8 mouse cellular contexts compared by ENCODE assay signal in the genomic region with DNA sequence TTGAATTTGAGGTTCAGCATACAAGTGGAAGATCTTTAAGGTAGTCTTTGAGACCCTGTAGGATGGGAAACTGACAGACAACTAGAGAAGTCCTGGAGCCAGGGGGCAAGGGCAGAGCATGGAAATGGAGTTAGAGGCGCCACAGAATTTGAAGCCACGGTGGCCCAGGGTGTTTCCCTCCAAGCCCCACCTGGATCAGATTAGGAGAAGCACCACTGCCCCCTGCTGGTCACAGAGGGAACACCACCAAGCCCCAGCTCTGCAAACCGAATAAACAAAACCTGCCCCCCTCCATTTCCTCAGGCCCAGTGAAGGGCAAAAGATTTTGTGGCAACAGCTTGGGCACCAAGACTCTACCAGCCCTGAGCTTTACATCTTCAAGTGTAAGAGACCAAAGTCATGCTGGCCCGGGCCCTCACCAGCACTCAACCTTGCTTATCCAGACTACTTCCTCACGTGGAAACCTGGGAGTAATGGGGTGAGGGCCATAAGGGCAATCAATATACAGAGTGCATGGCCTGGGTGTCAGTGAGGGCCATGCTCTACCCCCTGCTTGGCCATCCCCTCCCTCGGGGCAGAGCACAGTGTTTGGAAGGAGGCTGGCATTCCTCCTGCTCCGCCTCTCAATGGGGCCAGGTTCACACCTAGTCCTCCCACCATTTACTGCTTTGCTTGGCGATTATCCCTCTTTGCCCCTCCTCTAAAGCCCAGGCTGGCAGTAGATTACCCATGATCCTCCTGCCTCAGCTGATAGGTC. TPM values are rescaled to one million over a fixed set of nuclear protein-coding genes. Genes with fewer than 3 reads are reported as not detected.
DNase-seq lines count a peak whose midpoint lies in the region; ATAC-seq lines count a peak whose summit lies in the region.

No protein-coding gene starts in this region.

- no peak overlapping the region for H3K4me2 ChIP-seq in liver, embryonic 15.5 days
- H3K4me2 ChIP-seq in neural tube, embryonic 11.5 days (ENCODE audit: low read depth), result peak overlapping the region; percentile 47

- no peak overlapping the region for H3K27ac ChIP-seq in liver, embryonic 15.5 days (replicated peaks)
- peak overlapping the region; percentile 78; the same call in 1 of the 2 replicates for H3K27ac ChIP-seq in neural tube, embryonic 11.5 days (ENCODE audit: low read depth, low read length)

- DNase-seq in CD4-positive, CD25-positive, alpha-beta regulatory T cell, adult 2 months (ENCODE audit: low read depth, low spot score), result peak; percentile 88
- peak; percentile 92 for DNase-seq in ZHBTc4 (ENCODE audit: low read depth, low spot score)
- peak; percentile 73 for DNase-seq in kidney, adult 9 months
- peak; percentile 86 for DNase-seq in neural tube, embryonic 11.5 days (ENCODE audit: low spot score)
- peak; percentile 77 for DNase-seq in thymus, postnatal 25 days

- peaks cover 5% of the 10 kb centered on the region; the same call in 1 of the 2 replicates for H3K36me3 ChIP-seq in liver, embryonic 15.5 days (replicated peaks)
- no peaks in the 10 kb centered on the region for H3K36me3 ChIP-seq in neural tube, embryonic 11.5 days (ENCODE audit: control insufficient read depth, insufficient read depth, low read length)

- peaks cover 27% of the 10 kb centered on the region for H3K27me3 ChIP-seq in liver, embryonic 15.5 days
- no peaks in the 10 kb centered on the region for H3K27me3 ChIP-seq in neural tube, embryonic 11.5 days (ENCODE audit: control insufficient read depth, insufficient read depth, low read length)

- WGBS in liver, embryonic 15.5 days (ENCODE audit: insufficient replicate concordance), result 23% methylated on average over 8 of the region's 8 CpGs
- 16% methylated on average over 8 of the region's 8 CpGs for WGBS in neural tube, embryonic 11.5 days

- ATAC-seq in common myeloid progenitor, adult 5-6 weeks (replicated peaks; ENCODE audit: low read depth, poor library complexity, severe bottlenecking), result peak; percentile 74
- ATAC-seq in granulocyte monocyte progenitor cell, adult 5-6 weeks (replicated peaks; ENCODE audit: poor library complexity, severe bottlenecking), result peak; percentile 87
- ATAC-seq in liver, embryonic 15.5 days (ENCODE audit: insufficient read depth), result peak; percentile 60; the same call in 1 of the 2 replicates
- ATAC-seq in neural tube, embryonic 11.5 days (ENCODE audit: insufficient read depth, low FRiP score, low TSS enrichment), result peak; percentile 33

- H3K9me3 ChIP-seq in liver, embryonic 15.5 days (replicated peaks), result no peaks in the 10 kb centered on the region
- no peaks in the 10 kb centered on the region for H3K9me3 ChIP-seq in neural tube, embryonic 11.5 days (ENCODE audit: control insufficient read depth, low read length)

- H3K9ac ChIP-seq in liver, embryonic 15.5 days, result no peak overlapping the region
- peak overlapping the region; percentile 32; the same call in 1 of the 2 replicates for H3K9ac ChIP-seq in neural tube, embryonic 11.5 days (ENCODE audit: low read length)

- no peak overlapping the region for H3K4me3 ChIP-seq in liver, embryonic 15.5 days (replicated peaks)
- no peak overlapping the region for H3K4me3 ChIP-seq in neural tube, embryonic 11.5 days (ENCODE audit: low read depth, low read length)

- H3K4me1 ChIP-seq in liver, embryonic 15.5 days (replicated peaks), result peaks cover 27% of the 10 kb centered on the region
- peaks cover 14% of the 10 kb centered on the region for H3K4me1 ChIP-seq in neural tube, embryonic 11.5 days (ENCODE audit: control insufficient read depth, insufficient read depth, low read length)

RNA-seq across cellular contexts. Expression of a gene that starts 12.7 kb away (rescaled TPM):
- total RNA-seq in common myeloid progenitor, adult 5-6 weeks (2017), result 2.0 and 5.0 TPM in 2 replicates
- total RNA-seq in granulocyte monocyte progenitor cell, adult 5-6 weeks (2014; fragmentation: Nextera tagmentation), result 3.0 and 5.2 TPM in 2 replicates
- total RNA-seq in granulocyte monocyte progenitor cell, adult 5-6 weeks (2017), result 0.26 and 0.82 TPM in 2 replicates
- polyA plus RNA-seq in liver, embryonic 15.5 days (2015; fragmentation: Nextera tagmentation; extraction: Ambion mirVana), result 1.2 and 1.6 TPM in 2 replicates
- polyA plus RNA-seq in neural tube, embryonic 11.5 days (2014; fragmentation: Nextera tagmentation; extraction: Ambion mirVana), result 16.6 and 17.6 TPM in 2 replicates

RNA-seq across cellular contexts. Expression of a gene that starts 15.2 kb away (rescaled TPM):
- total RNA-seq in common myeloid progenitor, adult 5-6 weeks (2017), result 8.3 and 12.9 TPM in 2 replicates
- total RNA-seq in granulocyte monocyte progenitor cell, adult 5-6 weeks (2014; fragmentation: Nextera tagmentation), result 11.9 and 16.2 TPM in 2 replicates
- total RNA-seq in granulocyte monocyte progenitor cell, adult 5-6 weeks (2017), result 10.0 and 13.0 TPM in 2 replicates
- 4.4 and 6.2 TPM in 2 replicates for polyA plus RNA-seq in liver, embryonic 15.5 days (2015; fragmentation: Nextera tagmentation; extraction: Ambion mirVana)
- 22.4 and 23.7 TPM in 2 replicates for polyA plus RNA-seq in neural tube, embryonic 11.5 days (2014; fragmentation: Nextera tagmentation; extraction: Ambion mirVana)

RNA-seq across cellular contexts. Expression of a gene that starts 27.0 kb away (rescaled TPM):
- total RNA-seq in common myeloid progenitor, adult 5-6 weeks (2017), result 25.1 and 30.9 TPM in 2 replicates
- 56.6 and 87.9 TPM in 2 replicates for total RNA-seq in granulocyte monocyte progenitor cell, adult 5-6 weeks (2014; fragmentation: Nextera tagmentation)
- total RNA-seq in granulocyte monocyte progenitor cell, adult 5-6 weeks (2017), result 12.4 and 15.1 TPM in 2 replicates
- 16.3 and 17.4 TPM in 2 replicates for polyA plus RNA-seq in liver, embryonic 15.5 days (2015; fragmentation: Nextera tagmentation; extraction: Ambion mirVana)
- 6.8 and 7.3 TPM in 2 replicates for polyA plus RNA-seq in neural tube, embryonic 11.5 days (2014; fragmentation: Nextera tagmentation; extraction: Ambion mirVana)

RNA-seq across cellular contexts. Expression of a gene that starts 37.3 kb away (rescaled TPM):
- total RNA-seq in common myeloid progenitor, adult 5-6 weeks (2017), result not detected in 2 replicates
- not detected in 2 replicates for total RNA-seq in granulocyte monocyte progenitor cell, adult 5-6 weeks (2014; fragmentation: Nextera tagmentation)
- not detected in 2 replicates for total RNA-seq in granulocyte monocyte progenitor cell, adult 5-6 weeks (2017)
- polyA plus RNA-seq in liver, embryonic 15.5 days (2015; fragmentation: Nextera tagmentation; extraction: Ambion mirVana), result 0.02 TPM in 1 of 2 replicates, not detected in the other
- 3.8 and 4.4 TPM in 2 replicates for polyA plus RNA-seq in neural tube, embryonic 11.5 days (2014; fragmentation: Nextera tagmentation; extraction: Ambion mirVana)

Comparison
In these comparisons a context has a peak if more than half of its experiments do, and no peak if none do; other contexts are left out.
1. ATAC-seq: peak in every context shown above with its lines; median percentile 87 in granulocyte monocyte progenitor cell, adult 5-6 weeks; 74 in common myeloid progenitor, adult 5-6 weeks; 60 in liver, embryonic 15.5 days; 33 in neural tube, embryonic 11.5 days.